Mouse (Mus musculus) heart, postnatal 4 days (tissue): ENCODE measurements at regions not wholly inside any gene's neighbourhood (a gene's known extent, or its start where the extent isn't known, plus 50 kb on each side); places are given as distances from the start of the nearest gene placed in this dataset.
A peak's percentile ranks its signal among the peaks of the same experiment; 100 is the strongest.

ENCODE experiments used
- DNase-seq: peaks from one replicate; pipeline ENCODE4 v3.0.0; 2021

GRCm38 (mm10) chr3:8751356-8751755, 858.5 kb downstream of the Zfp704 start:
- DNase-seq = no peak

GRCm38 (mm10) chr3:8750858-8751257, 859.0 kb downstream of the Zfp704 start:
- no peak for DNase-seq

DNA sequence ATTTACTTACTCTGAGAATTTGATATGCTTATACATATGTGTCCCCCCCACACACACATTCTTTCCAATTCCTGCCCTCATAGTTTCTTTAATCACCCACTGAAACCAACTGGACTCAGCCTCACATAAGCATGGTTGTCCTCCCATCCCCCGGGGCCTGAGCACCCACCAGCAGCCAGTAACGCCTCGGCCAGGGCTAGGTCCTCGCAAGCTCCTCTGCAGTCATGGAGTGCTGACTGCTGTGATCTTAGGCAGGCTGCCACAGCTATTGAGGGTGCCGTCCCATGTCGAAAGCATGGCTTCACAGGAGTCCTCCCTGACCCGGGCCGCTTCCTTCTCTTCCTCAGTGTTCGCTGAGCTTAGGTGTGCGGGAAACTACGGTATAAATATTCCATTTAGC, 859.7 kb downstream of the Zfp704 start:
- no peak for DNase-seq

DNA sequence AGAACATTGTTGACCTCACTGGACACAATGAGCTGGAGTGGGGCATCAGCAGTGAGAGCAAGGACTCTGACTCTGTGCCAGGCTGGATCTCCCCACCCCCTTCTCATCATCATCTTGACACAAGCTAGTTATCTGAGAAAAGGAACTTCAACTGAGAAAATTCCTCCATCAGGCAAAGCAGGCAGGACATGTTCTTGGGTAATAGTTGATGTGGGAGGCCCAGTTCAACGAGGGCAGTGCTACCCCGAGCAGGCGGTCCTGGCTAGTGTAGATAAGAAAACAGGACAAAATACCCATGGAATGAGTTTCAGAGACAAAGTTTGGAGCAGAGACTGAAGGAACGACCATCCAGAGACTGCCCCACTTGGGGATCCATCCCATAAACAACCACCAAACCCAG, 862.7 kb downstream of the Zfp704 start:
- no peak for DNase-seq

- DNase-seq = no peak
Observed at GRCm38 (mm10) chr3:8746677-8747076, 863.2 kb downstream of the Zfp704 start.

- no peak for DNase-seq
Observed at GRCm38 (mm10) chr3:8746037-8746436, 863.8 kb downstream of the Zfp704 start.

GRCm38 (mm10) chr3:8744857-8745256, 865.0 kb downstream of the Zfp704 start:
- no peak for DNase-seq

DNA sequence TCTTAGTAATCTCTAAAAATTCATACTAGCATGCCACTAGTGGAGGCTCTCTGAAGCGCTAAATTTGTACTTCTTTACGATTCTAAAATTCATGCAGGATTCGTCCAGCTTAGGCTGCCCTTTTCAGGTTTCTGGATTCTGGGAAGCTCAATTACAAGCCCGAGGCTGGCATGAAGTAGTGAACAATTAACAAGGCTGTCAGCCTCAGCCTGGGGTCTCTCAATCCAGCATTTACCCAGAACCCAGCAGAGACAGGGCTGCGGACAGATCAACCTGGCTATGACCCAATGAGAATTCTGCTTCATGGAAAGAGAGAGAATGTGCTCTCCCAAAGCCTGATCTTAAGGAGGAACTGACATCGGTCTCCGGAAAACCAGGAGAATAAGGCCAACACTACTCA, 866.2 kb downstream of the Zfp704 start:
- no peak for DNase-seq

DNA sequence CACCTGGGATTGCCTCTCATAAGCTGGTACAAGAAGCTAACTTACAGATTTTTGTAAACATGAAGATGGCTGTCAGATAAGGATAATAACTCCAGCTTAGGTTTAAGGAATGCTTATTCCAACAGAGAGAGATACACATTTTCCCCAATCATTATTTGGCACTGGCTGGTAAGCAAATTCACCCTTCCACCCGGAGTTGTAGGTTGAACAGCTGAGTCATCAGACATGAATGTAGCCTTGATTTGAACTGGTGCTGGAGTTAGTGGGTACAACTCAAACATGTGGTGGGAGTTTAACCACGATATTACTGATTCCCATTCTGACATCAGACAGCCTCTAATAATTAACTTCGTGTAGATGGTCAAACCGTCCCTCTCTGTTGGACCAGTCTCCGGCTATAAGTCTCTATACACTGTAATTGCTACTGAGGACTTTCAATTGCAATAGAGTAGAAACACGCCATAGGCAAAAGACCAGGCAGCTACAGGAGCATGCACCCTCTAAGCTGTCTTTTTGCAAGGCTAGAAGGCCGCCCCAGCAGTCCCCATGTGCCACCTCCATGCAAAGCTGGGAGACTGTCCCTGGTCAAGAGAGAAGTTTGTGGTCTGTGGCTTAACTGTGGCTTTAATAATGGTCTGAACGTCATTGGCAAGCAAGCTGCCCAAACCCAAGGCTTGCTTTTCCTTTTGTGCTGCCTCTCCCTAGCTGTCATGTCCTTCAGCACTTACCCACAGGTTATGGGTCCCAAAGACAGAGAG, 868.4 kb downstream of the Zfp704 start:
- DNase-seq = no peak

- DNase-seq = no peak
Observed at GRCm38 (mm10) chr3:8740710-8741109, 869.2 kb downstream of the Zfp704 start.

DNA sequence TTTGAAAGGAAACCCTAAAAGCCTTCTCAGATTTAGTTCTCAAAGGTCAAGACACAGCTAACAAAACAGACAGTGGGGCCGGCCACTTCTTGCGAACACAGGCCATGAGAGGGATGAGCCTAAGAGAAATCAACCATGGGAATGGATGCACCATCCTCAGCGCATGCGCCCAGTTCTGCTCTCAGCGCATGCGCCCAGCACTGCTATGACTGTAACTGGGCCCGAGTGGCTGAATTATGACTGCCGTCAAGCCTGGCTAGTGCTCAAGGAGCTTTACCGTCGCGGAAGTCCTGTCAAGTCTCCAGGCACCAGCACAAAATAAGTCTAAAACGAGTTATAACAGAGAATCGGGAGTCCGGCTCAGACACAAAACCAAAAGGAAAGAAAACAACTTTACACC, 870.6 kb downstream of the Zfp704 start:
- DNase-seq = no peak

DNA sequence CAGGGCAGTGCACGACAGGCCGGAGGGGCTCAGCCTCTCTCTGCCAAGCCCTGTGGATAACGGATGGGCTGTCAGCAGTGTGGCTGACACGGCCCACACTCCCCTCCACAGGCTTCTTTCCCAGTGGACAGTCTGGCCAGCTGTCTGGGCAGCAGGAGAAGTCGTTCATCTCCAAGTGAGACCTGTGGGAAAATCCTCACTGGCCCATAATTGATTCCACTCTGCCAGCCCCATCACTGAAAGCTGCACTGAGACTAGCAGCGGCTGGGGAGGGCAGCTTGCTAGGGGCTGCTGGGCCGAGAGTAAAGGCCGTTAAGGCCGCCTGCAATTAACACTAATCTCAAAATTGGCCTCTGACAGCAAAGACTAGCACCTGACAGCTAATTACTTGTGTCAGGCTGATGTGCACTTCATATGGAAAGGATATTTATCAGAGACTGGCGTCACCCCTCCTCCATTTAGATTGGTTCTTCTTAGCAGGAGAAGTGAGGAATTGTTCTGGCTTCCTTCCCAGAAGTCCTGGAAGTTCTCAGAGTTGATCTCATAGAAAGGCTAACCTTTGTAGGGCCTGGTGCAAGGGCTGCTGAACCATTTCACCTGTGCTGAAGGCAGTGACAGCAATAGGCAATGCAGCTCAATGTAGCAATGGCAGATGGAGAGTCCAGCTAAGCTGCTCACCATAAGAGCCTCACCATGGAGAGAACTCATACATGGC, 873.5 kb downstream of the Zfp704 start:
- DNase-seq = peak; percentile 42

DNA sequence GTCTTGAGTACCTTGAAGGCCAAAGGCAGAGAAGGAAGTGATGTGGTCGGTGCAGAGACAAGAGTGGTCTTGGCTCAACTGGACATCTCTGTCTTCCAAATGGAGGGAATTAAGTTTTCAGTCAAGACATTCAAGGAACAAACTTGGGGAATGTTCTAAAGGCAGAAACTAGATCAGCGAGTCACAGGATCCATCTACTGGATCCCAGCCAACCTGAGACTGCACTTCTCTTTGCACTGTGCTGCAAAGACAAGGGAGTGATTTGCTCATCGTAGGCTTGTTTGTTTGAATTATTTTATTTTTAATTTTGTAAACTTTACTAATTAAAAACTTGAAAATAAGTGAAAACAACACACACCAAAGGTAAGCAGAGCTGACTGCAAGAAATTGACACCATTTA, 875.8 kb downstream of the Zfp704 start:
- DNase-seq = no peak

DNA sequence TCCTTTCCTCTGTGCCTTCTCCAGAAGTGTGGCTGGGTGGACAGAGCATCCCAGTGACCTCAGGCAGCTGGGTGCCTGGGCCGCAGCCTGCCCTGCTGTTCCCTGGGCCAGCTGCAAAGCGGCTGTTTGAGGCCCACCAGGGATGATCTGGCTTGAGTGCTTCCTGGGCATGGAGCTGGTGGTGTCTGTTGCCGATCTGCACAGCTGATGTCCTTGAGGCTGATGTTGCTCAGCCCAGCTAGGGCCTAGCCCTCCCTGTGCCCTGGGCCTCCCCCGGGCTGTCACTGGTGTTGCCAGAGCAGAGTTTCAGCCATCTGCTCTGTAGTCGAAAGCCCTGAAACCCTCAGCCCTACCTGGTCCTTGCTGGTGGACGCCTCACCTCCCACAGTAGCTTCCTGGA, 878.5 kb downstream of the Zfp704 start:
- no peak for DNase-seq

- DNase-seq = no peak
Observed at GRCm38 (mm10) chr3:8721628-8722594, 888.0 kb downstream of the Zfp704 start.

DNA sequence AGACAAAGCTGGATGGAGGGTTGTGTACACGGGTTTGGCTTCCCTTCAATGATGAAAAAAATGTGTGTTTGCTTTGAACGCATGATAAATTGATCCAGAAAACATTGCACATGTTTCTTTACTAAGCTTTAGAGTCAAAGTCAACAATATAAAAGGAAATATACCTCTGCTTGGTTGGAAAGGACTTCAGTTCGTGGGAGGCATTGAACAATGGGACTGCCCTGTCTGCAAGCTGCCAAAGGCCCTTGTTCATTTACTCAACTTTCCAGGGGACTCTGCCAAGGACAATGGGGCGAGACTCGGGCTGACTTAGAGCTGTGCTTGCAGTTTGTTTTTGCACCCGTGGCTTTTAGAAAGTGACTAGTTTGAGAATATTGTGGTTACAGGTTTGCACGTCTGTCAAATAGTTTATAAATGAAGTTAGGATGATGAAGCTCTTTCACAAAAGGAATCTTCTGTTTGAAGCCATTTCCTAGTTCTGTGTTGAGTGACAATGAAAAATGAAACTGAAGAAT, 889.2 kb downstream of the Zfp704 start:
- DNase-seq = no peak

- no peak for DNase-seq
Observed at GRCm38 (mm10) chr3:8718206-8718605, 891.7 kb downstream of the Zfp704 start.

GRCm38 (mm10) chr3:8717334-8717812, 892.5 kb downstream of the Zfp704 start:
- peak; percentile 67 for DNase-seq
